Mouse (Mus musculus) kidney, embryonic 15.5 days (tissue): ENCODE data around the gene Brwd1. TPM values are rescaled to one million over a fixed set of nuclear protein-coding genes. Genes with fewer than 3 reads are reported as not detected.
A peak's percentile ranks its signal among the peaks of the same experiment; 100 is the strongest.

Source experiments
- ATAC-seq: fragments of 200-750 bp; cut with Nextera tagmentation; replicated peaks from 2 replicates; pipeline ENCODE4 v1.8.0; 2017; ENCODE audit warnings: moderate TSS enrichment; ENCODE audit not compliant: low FRiP score
- H3K27ac ChIP-seq: fragments of 300-500 bp; sonication (generic); 2 replicates; pipeline ENCODE4 v1.5.1; 2015; ENCODE audit warnings: mild to moderate bottlenecking, inconsistent platforms
- H3K27me3 ChIP-seq: fragments of 300-500 bp; sonication (generic); 2 replicates; pipeline ENCODE4 v1.6.1; 2015; ENCODE audit warnings: inconsistent platforms
- H3K36me3 ChIP-seq: fragments of 300-500 bp; sonication (generic); 2 replicates; pipeline ENCODE4 v1.6.1; 2015; ENCODE audit warnings: inconsistent platforms
- H3K4me1 ChIP-seq: fragments of 300-500 bp; sonication (generic); 2 replicates; pipeline ENCODE4 v1.6.1; 2015; ENCODE audit warnings: inconsistent platforms
- H3K4me2 ChIP-seq: fragments of 300-500 bp; sonication (generic); 2 replicates; pipeline ENCODE4 v1.6.1; 2015; ENCODE audit warnings: moderate library complexity, mild to moderate bottlenecking, inconsistent platforms
- H3K4me3 ChIP-seq: fragments of 300-500 bp; sonication (generic); replicated peaks from 2 replicates; pipeline ENCODE4 v1.5.1; 2015; ENCODE audit warnings: mild to moderate bottlenecking, inconsistent platforms
- H3K9ac ChIP-seq: fragments of 300-500 bp; sonication (generic); 2 replicates; pipeline ENCODE4 v1.6.1; 2015; ENCODE audit warnings: mild to moderate bottlenecking, inconsistent platforms
- H3K9me3 ChIP-seq: fragments of 300-500 bp; sonication (generic); replicated peaks from 2 replicates; pipeline ENCODE4 v1.6.1; 2016; ENCODE audit warnings: inconsistent platforms
- WGBS: fragments of 180-500 bp; shearing (Covaris S2); methylation state at CpG from one replicate; pipeline ENCODE4 v1.1.7; 2015; ENCODE audit warnings: mixed read lengths; 5-methylcytosine and 5-hydroxymethylcytosine counted together
- polyA plus RNA-seq: library from polyadenylated mRNA; unstranded; fragments of >200 nt; fragmentation: Nextera tagmentation; extraction: Ambion mirVana; gene quantifications from 2 replicates; pipeline ENCODE4 v1.2.1, GENCODE M21; 2015

Brwd1 gene
- 81.0 and 85.5 TPM in 2 replicates for polyA plus RNA-seq

DNA sequence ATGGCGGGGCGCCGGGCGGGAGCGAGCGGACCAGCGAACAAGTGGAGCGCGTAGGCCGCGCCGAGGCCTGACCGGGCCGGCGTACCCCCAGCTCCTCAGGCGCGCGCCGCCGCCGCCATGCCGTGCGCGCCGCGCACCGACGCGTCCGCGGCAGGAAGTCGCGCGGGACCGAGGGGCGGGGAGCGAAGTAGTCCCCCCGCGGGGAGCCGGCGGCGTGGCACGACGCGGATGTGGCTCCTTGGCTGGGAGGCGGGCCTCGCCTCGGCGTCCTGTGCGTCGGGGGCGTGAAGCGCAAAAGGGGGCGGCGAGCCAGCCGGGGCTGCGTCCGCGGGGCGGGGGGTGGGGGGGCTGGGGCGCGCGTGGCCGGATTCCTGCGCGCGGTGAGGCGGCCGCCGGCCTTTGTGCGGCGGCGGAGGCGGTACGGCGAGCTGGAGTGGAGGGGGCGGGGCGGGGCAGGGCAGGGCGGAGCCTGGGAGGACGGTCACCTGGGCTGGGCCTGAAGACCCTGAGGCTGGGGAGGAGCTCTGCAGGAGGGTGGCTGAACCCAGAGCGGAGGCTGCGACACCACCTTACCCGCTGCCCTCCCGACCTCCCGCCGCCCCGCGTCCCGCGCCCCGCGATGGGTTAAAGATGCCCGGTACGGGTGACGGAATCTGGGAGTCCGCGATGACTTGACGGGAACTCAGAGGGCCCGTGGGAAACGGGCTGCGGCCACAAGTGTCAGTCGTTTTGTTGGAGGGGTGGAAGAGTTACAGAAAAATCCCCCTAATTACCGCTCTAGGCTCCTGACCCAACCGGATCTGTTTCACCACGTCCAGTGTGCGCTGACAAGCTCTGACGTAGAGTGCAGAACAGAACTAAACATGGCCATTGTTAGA lies at the start of gene Brwd1:
TSS of gene Brwd1 (minus strand) at position 226 of the 878 bp plus-strand sequence.
- H3K9ac ChIP-seq = peak within 1 kb of the TSS; percentile 91
- H3K4me3 ChIP-seq = peak within 1 kb of the TSS; percentile 100
- peak; percentile 90 for ATAC-seq
- H3K4me2 ChIP-seq = peak within 1 kb of the TSS; percentile 72
- no peaks in the 10 kb centered on the region for H3K9me3 ChIP-seq
- peaks cover 36% of the 10 kb centered on the region for H3K36me3 ChIP-seq
- H3K4me1 ChIP-seq = peaks cover 26% of the 10 kb centered on the region
- H3K27ac ChIP-seq = peak within 1 kb of the TSS; percentile 98
- WGBS = under 1% methylated on average over 71 of the region's 107 CpGs
- no peaks in the 10 kb centered on the region for H3K27me3 ChIP-seq

DNA sequence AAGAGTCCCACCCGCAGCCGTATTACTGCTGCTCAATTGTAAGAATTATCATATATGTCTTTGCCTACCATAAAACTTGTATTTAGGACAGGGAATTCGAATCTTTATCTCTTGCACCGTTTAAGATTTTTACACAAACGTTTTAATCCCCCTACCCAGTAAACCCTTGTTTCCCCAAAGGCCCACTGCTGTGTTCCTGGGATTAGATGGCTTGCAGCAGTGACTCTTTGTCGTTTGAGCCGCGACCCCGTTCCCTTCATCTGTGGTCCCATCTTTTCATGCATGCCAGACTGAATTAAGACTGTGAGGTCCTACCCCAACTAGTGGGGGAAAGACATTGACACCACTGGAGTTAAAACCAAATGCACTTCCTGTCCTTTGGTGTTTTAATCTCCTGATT lies 46.1 kb upstream of the Brwd1 start:
- WGBS = 2% methylated on average over 9 of the region's 9 CpGs
- H3K9ac ChIP-seq = peak overlapping the region; percentile 71

DNA sequence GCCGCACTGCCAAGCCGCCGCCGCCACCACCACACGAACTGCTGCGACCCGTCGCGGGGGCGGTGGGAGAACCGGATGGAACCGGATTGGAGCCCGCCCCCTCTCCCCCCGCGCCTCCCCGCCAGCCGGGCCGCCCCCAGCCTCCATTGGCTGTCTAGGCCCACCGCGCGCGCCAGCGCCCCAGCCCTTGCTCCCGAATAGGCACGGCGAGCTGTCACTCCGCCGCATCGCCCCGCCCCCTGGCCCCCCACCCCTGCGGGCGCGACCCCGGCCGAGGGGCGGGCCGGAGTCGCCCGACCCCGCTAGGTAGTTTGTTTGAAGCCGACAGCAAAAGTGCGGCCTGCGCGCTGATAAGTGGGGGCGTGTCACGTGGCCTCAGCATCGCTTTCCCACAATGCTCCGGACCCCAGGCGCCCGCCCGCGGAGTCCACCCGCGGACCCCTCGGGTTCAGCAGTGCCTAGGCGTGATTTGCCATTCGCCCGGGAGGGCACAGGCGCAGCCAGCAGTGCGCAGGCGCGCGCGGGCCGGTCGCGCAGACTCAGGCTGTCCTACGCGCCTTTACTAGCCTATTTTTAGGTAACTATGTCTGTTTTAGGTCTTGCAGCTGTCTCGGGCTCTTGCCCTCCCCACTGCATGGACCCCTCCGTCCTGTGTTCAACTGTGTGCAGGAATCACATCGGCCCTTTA lies 45.5 kb upstream of the Brwd1 start, which contains the start of gene Hmgn1:
TSS of gene Hmgn1 (minus strand) at position 73 of the 688 bp plus-strand sequence.
- Histone ChIP-seq H3K4me1 (peaks cover 27% of the 10 kb centered on the region), H3K4me2 (peak within 1 kb of the TSS; percentile 73), H3K9ac (peak within 1 kb of the TSS; percentile 89), H3K4me3 (peak within 1 kb of the TSS; percentile 72), H3K9me3 (no peaks in the 10 kb centered on the region), H3K27me3 (no peaks in the 10 kb centered on the region), H3K36me3 (peaks cover 38% of the 10 kb centered on the region), H3K27ac (peak within 1 kb of the TSS; percentile 97)
- peak; percentile 98 for ATAC-seq
- WGBS = under 1% methylated on average over 69 of the region's 72 CpGs

More for the DNA sequence above, 46.1 kb upstream of the Brwd1 start:
- H3K9me3 ChIP-seq = no peaks in the 10 kb centered on the region
- H3K4me3 ChIP-seq = peak overlapping the region; percentile 72
- peaks cover 32% of the 10 kb centered on the region for H3K36me3 ChIP-seq
- no peaks in the 10 kb centered on the region for H3K27me3 ChIP-seq
- no peak for ATAC-seq
- H3K4me1 ChIP-seq = peaks cover 27% of the 10 kb centered on the region
- peak overlapping the region; percentile 97 for H3K27ac ChIP-seq
- peak overlapping the region; percentile 73 for H3K4me2 ChIP-seq

DNA sequence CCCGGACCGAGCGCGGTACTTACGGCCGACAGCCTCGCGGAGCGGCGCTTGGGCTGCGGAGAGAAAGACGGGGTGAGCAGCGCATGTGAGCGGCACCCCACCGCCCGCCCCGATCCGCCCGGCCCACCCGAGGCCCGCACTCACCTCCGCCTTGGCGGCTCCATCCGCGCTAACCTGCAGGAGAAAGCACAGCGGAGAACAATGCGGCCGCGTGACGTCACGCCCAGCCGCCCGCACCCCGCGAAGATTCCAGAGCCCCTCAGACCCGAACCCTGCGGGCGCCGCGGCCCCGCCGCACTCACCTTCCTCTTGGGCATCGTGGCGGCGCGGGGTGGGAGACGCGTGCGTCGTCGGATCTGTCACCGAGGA lies 44.9 kb upstream of the Brwd1 start:
- peak; percentile 75 for ATAC-seq
- Histone ChIP-seq H3K36me3 (peaks cover 44% of the 10 kb centered on the region), H3K4me3 (peak overlapping the region; percentile 72), H3K4me1 (peaks cover 27% of the 10 kb centered on the region), H3K4me2 (peak overlapping the region; percentile 73), H3K9ac (peak overlapping the region; percentile 89), H3K27ac (peak overlapping the region; percentile 97), H3K27me3 (no peaks in the 10 kb centered on the region), H3K9me3 (no peaks in the 10 kb centered on the region)
- under 1% methylated on average over 42 of the region's 52 CpGs for WGBS

DNA sequence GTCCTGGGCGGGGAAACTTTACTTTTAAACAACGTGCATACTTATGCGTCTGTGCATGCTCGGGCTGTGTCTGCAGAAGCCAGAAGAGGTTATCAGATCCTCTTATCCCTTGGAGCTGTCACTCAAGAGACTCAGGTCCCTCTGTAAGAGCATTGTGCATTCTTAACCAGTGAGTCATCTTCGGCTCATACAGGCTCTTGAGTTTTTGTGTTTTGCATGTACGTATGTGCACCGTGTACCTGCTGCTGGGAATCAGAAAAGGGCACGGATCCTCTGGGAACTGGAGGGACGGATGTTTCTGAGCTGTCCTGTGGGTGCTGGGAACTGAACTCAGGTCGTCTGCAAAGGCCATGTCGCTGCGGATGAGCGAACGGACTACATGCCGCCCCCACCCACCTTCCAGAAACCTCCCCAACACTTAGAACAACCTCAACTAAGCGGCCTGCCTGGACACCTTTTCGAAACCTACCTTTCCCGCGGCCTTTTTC lies 44.4 kb upstream of the Brwd1 start:
- 2% methylated on average over 19 of the region's 19 CpGs for WGBS
- H3K4me3 ChIP-seq = peak overlapping the region; percentile 72

DNA sequence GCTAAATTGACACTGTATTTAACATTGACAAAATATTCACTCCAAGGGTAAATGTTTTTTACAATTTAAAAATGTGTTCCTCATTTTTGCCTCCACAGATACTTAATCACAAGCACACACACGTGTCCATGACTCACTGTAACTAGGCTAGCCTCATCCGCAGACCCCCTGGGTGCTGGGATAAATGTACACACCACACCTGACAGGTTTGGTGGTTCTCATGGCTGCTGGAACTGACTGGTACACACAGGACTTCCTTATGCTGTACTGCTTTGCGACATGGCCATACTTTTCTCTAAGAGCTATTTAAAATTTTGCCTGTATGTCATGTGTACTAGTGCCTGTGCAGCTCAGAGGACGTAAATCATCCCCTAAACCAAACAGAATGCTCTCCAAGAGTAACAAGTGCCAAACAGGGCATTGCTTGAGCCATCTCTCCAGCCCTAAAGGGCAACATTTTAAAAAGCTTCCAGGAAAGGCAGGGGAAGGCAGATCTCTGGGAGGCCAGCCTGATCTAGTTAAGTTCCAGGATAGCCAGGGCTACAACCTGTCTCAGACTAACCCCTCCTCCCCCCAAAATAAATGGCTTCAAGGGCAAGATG lies 37.8 kb upstream of the Brwd1 start:
- Histone ChIP-seq H3K4me1 (peaks cover 6% of the 10 kb centered on the region), H3K36me3 (peaks cover 44% of the 10 kb centered on the region), H3K9ac (no peak overlapping the region), H3K27ac (no peak overlapping the region), H3K4me2 (no peak overlapping the region), H3K27me3 (no peaks in the 10 kb centered on the region), H3K4me3 (no peak overlapping the region), H3K9me3 (no peaks in the 10 kb centered on the region)
- ATAC-seq = no peak
- 66% methylated on average over 4 of the region's 4 CpGs for WGBS

More for the DNA sequence above, 44.4 kb upstream of the Brwd1 start:
- ATAC-seq = no peak
- Histone ChIP-seq H3K4me1 (peaks cover 27% of the 10 kb centered on the region), H3K9ac (peak overlapping the region; percentile 89), H3K4me2 (peak overlapping the region; percentile 73), H3K36me3 (peaks cover 48% of the 10 kb centered on the region), H3K9me3 (no peaks in the 10 kb centered on the region), H3K27me3 (no peaks in the 10 kb centered on the region), H3K27ac (peak overlapping the region; percentile 97)

DNA sequence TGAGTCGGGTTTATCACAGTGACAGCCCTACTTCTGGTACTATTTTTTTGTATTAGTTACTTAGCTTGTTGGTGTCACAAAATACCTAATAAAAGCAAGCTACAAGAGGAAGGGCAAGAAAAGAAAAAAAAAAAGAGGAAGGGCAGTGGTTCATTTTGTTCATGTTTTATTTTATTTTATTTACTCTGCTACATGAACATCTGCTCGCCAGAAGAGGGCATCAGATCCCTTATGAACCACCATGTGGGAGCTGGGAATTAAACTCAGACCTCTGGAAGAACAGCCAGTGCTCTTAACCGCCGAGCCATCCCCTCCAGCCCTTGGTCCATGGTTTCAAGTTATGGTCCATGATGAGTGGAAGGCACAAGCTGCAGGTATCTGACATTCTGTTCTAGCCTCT lies 32.4 kb upstream of the Brwd1 start:
- Histone ChIP-seq H3K27me3 (no peaks in the 10 kb centered on the region), H3K36me3 (no peaks in the 10 kb centered on the region), H3K4me3 (no peak overlapping the region), H3K9ac (no peak overlapping the region), H3K27ac (no peak overlapping the region), H3K4me2 (no peak overlapping the region), H3K4me1 (no peaks in the 10 kb centered on the region), H3K9me3 (no peaks in the 10 kb centered on the region)
- 51% methylated on average over 4 of the region's 4 CpGs for WGBS
- no peak for ATAC-seq

DNA sequence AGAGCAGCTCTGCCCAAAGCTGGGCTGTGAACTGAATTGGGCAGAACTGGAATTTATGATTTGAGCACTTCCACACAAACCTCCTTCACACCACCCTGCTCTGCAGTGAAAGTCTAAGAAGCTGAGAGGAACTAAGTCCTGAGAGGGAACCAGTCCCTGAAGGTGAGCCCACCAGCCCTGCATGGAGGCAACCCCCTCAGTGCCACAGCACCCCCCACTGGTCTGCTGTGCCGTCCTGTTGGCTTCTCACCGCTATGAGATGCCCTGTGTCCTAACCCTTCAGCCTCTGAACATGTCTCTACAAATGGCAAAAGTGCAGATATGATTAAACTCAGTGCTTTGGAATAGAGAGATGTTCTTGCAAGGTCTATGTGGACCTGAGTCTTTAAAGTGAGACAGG lies 30.4 kb upstream of the Brwd1 start:
- Histone ChIP-seq H3K4me1 (no peaks in the 10 kb centered on the region), H3K27ac (no peak overlapping the region), H3K36me3 (no peaks in the 10 kb centered on the region), H3K4me2 (no peak overlapping the region), H3K27me3 (no peaks in the 10 kb centered on the region), H3K9ac (no peak overlapping the region), H3K9me3 (no peaks in the 10 kb centered on the region), H3K4me3 (no peak overlapping the region)
- 53% methylated on average over 2 of the region's 2 CpGs for WGBS
- ATAC-seq = no peak

DNA sequence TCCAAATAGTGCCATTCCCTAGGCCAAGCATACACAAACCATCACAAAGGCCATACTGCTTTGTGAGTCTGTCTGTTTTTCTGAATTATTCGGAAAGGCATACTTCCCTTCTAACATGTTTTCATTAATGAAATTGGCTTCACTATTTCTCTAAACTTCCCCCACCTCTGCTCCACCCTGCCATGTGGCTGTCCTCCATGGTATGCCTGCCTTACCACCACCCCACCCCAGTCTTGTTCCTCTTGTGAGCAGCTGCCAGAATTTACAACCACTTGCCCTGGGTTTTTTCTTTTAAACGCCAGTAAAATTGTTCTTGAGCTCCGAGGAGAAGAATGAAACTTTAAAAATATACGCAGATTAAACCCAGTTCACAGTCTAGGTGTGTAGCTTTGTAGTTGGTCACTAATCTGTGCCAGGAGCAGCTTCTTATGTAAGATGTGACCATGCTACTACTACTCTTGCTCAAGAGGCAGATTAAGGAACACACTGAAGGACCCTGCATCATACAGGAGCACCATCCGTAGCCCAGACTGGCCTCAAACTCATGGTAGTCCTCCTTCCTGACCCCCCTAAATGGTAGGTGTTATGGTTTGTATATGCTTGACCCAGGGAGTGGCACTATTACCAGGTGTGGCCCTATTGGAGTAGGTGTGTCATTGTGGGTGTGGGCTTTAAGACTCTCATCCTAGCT lies 28.5 kb upstream of the Brwd1 start:
- H3K36me3 ChIP-seq = no peaks in the 10 kb centered on the region

DNA sequence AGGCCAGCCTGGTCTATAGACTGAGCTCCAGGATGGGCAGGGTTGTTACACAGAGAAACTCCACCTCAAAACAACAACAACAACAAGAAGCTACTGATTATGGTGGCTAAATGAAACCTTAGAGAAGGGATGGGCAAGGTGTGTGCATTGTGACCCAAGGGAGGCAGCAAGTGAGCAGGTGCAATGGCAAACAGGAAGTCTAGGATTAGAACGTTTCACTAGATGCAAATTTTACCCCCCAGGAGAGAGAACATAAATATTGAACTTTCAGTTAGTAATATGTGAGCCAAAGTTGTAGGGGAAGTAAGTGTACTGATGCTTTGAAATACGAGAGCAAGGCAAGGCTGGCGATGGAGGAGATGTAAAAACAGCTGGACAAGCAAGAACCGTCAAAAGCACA lies 27.3 kb upstream of the Brwd1 start:
- no peak overlapping the region for H3K4me2 ChIP-seq
- WGBS = 52% methylated on average over 4 of the region's 4 CpGs

More for the DNA sequence above, 28.5 kb upstream of the Brwd1 start:
- no peak overlapping the region for H3K4me2 ChIP-seq
- H3K4me1 ChIP-seq = no peaks in the 10 kb centered on the region
- ATAC-seq = no peak
- WGBS = 84% methylated on average over 5 of the region's 5 CpGs
- H3K9ac ChIP-seq = no peak overlapping the region
- no peak overlapping the region for H3K27ac ChIP-seq
- no peak overlapping the region for H3K4me3 ChIP-seq
- no peaks in the 10 kb centered on the region for H3K27me3 ChIP-seq
- no peaks in the 10 kb centered on the region for H3K9me3 ChIP-seq

DNA sequence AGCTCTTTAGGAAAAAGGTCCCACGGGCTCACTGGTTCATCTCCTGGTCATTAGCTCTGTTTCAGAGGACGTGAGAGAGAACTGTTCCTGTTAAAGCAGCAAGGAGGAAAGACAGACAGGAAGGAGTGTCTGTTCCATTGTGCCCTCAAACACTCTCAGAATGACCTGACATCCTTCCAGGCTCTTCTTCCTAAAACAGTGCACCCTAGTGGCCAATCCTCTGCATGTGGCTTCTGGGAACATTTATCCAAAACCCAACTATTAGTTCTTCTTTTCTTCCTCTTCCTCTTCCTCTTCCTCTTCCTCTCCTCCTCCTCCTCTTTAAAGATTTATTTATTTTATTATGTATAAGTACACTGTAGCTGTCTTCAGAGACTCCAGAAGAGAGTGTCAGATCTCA lies 20.7 kb upstream of the Brwd1 start:
- no peaks in the 10 kb centered on the region for H3K27me3 ChIP-seq
- no peaks in the 10 kb centered on the region for H3K36me3 ChIP-seq
- 54% methylated on average over 2 of the region's 2 CpGs for WGBS
- H3K27ac ChIP-seq = no peak overlapping the region
- H3K4me2 ChIP-seq = no peak overlapping the region
- no peaks in the 10 kb centered on the region for H3K9me3 ChIP-seq
- ATAC-seq = no peak
- no peaks in the 10 kb centered on the region for H3K4me1 ChIP-seq
- no peak overlapping the region for H3K9ac ChIP-seq
- H3K4me3 ChIP-seq = no peak overlapping the region

More for the DNA sequence above, 27.3 kb upstream of the Brwd1 start:
- H3K4me1 ChIP-seq = no peaks in the 10 kb centered on the region
- H3K27me3 ChIP-seq = no peaks in the 10 kb centered on the region
- ATAC-seq = no peak
- H3K9me3 ChIP-seq = no peaks in the 10 kb centered on the region
- H3K4me3 ChIP-seq = no peak overlapping the region
- H3K36me3 ChIP-seq = no peaks in the 10 kb centered on the region
- no peak overlapping the region for H3K27ac ChIP-seq
- H3K9ac ChIP-seq = no peak overlapping the region
